Mouse (Mus musculus) hindbrain, embryonic 14.5 days (tissue): ENCODE results near the gene Fcrl6. TPM values are rescaled to one million over a fixed set of nuclear protein-coding genes. Genes with fewer than 3 reads are reported as not detected.

Source experiments
- ATAC-seq: fragments of 200-750 bp; cut with Nextera tagmentation; 2 replicates; pipeline ENCODE4 v1.8.0; 2017; ENCODE audit warnings: moderate number of reproducible peaks, mild to moderate bottlenecking, moderate TSS enrichment, moderate library complexity; ENCODE audit not compliant: low FRiP score
- DNase-seq: peaks from one replicate; pipeline ENCODE4 v3.0.0-alpha.2; 2015; ENCODE audit warnings: low spot score
- H3K27ac ChIP-seq: fragments of 300-500 bp; sonication (generic); 2 replicates; pipeline ENCODE4 v1.5.1; 2014; ENCODE audit warnings: mild to moderate bottlenecking, moderate library complexity
- H3K27me3 ChIP-seq: fragments of 300-500 bp; sonication (generic); 2 replicates; pipeline ENCODE4 v1.6.1; 2014; ENCODE audit warnings: mild to moderate bottlenecking, low read length, mixed read lengths; ENCODE audit not compliant: control insufficient read depth, insufficient read depth
- H3K36me3 ChIP-seq: fragments of 300-500 bp; sonication (generic); replicated peaks from 2 replicates; pipeline ENCODE4 v1.6.1; 2014; ENCODE audit not compliant: control insufficient read depth, insufficient read depth
- H3K4me1 ChIP-seq: fragments of 300-500 bp; sonication (generic); replicated peaks from 2 replicates; pipeline ENCODE4 v1.6.1; 2014; ENCODE audit warnings: antibody characterized with exemption, low read length, mixed read lengths; ENCODE audit not compliant: control insufficient read depth, insufficient read depth
- H3K4me2 ChIP-seq: fragments of 300-500 bp; sonication (generic); replicated peaks from 2 replicates; pipeline ENCODE4 v1.6.1; 2014; ENCODE audit warnings: mild to moderate bottlenecking, moderate library complexity
- H3K4me3 ChIP-seq: fragments of 300-500 bp; sonication (generic); replicated peaks from 2 replicates; pipeline ENCODE4 v1.5.1; 2014; ENCODE audit warnings: mild to moderate bottlenecking, low read length
- H3K9ac ChIP-seq: fragments of 300-500 bp; sonication (generic); 2 replicates; pipeline ENCODE4 v1.6.1; 2014
- H3K9me3 ChIP-seq: fragments of 300-500 bp; sonication (generic); 2 replicates; pipeline ENCODE4 v1.6.1; 2016; ENCODE audit warnings: low read length; ENCODE audit not compliant: control insufficient read depth
- WGBS: fragments of 180-500 bp; shearing (Covaris S2); extraction: QIAGEN DNeasy Blood & Tissue Kit; methylation state at CpG from one replicate; pipeline ENCODE4 v1.1.7; 2014; 5-methylcytosine and 5-hydroxymethylcytosine counted together
- polyA plus RNA-seq: library from polyadenylated mRNA; unstranded; fragments of >200 nt; fragmentation: Nextera tagmentation; extraction: Ambion mirVana; gene quantifications from 2 replicates; pipeline ENCODE4 v1.2.1, GENCODE M21; 2014

The Fcrl6 gene
- polyA plus RNA-seq, 1 experiment from 2014 or later, result 0.19 TPM

- H3K4me3 ChIP-seq, result no peak overlapping the region
- no peaks in the 10 kb centered on the region for H3K9me3 ChIP-seq
- no peak overlapping the region for H3K9ac ChIP-seq
- no peak overlapping the region for H3K27ac ChIP-seq
- no peaks in the 10 kb centered on the region for H3K27me3 ChIP-seq
- no peak overlapping the region for H3K4me2 ChIP-seq
- no peak for ATAC-seq
- no peak for DNase-seq
- no peaks in the 10 kb centered on the region for H3K4me1 ChIP-seq
- H3K36me3 ChIP-seq, result no peaks in the 10 kb centered on the region
- 92% methylated on average over 2 of the region's 2 CpGs for WGBS
Measured at GRCm38 (mm10) chr1:172634136-172634535, 31.8 kb upstream of the Fcrl6 start.

GRCm38 (mm10) chr1:172632451-172633326, 30.3 kb upstream of the Fcrl6 start, which contains the start of gene Dusp23:
Gene Dusp23 (minus strand): TSS chr1:172632962.
- DNase-seq, result peak; percentile 92
- Histone ChIP-seq H3K36me3 (no peaks in the 10 kb centered on the region), H3K27ac (peak within 1 kb of the TSS; percentile 77), H3K4me3 (peak within 1 kb of the TSS; percentile 68), H3K27me3 (no peaks in the 10 kb centered on the region), H3K9ac (peak within 1 kb of the TSS; percentile 74), H3K4me1 (no peaks in the 10 kb centered on the region), H3K9me3 (no peaks in the 10 kb centered on the region), H3K4me2 (peak within 1 kb of the TSS; percentile 81)
- WGBS, result under 1% methylated on average over 53 of the region's 53 CpGs
- ATAC-seq, result peak; percentile 99

GRCm38 (mm10) chr1:172631721-172632120, 29.4 kb upstream of the Fcrl6 start:
- DNase-seq, result no peak
- Histone ChIP-seq H3K4me3 (no peak overlapping the region), H3K4me2 (peak overlapping the region; percentile 81; the same call in 1 of the 2 replicates), H3K4me1 (no peaks in the 10 kb centered on the region), H3K9ac (no peak overlapping the region), H3K27ac (no peak overlapping the region), H3K27me3 (no peaks in the 10 kb centered on the region), H3K36me3 (no peaks in the 10 kb centered on the region), H3K9me3 (no peaks in the 10 kb centered on the region)
- WGBS, result 83% methylated on average over 5 of the region's 5 CpGs
- ATAC-seq, result no peak

GRCm38 (mm10) chr1:172629831-172630230, 27.5 kb upstream of the Fcrl6 start:
- DNase-seq (no peak), ATAC-seq (no peak)
- WGBS, result 73% methylated on average over 7 of the region's 7 CpGs
- Histone ChIP-seq H3K4me3 (no peak overlapping the region), H3K4me1 (no peaks in the 10 kb centered on the region), H3K4me2 (no peak overlapping the region), H3K27me3 (no peaks in the 10 kb centered on the region), H3K9ac (0 out of 2 replicates have a peak overlapping the region, but pooled peaks have one; percentile 6), H3K36me3 (no peaks in the 10 kb centered on the region), H3K27ac (no peak overlapping the region), H3K9me3 (no peaks in the 10 kb centered on the region)

- Histone ChIP-seq H3K9ac (no peak overlapping the region), H3K36me3 (no peaks in the 10 kb centered on the region), H3K4me2 (no peak overlapping the region), H3K27me3 (no peaks in the 10 kb centered on the region), H3K27ac (no peak overlapping the region), H3K4me1 (no peaks in the 10 kb centered on the region), H3K4me3 (no peak overlapping the region), H3K9me3 (no peaks in the 10 kb centered on the region)
- ATAC-seq, result no peak
- no peak for DNase-seq
- 95% methylated on average over 3 of the region's 3 CpGs for WGBS
Measured at GRCm38 (mm10) chr1:172626306-172626705, 24.0 kb upstream of the Fcrl6 start.

GRCm38 (mm10) chr1:172624081-172624480, 21.7 kb upstream of the Fcrl6 start:
- no peaks in the 10 kb centered on the region for H3K4me1 ChIP-seq
- WGBS, result 82% methylated on average over 3 of the region's 3 CpGs
- H3K9ac ChIP-seq, result no peak overlapping the region
- H3K27ac ChIP-seq, result no peak overlapping the region
- no peak for ATAC-seq
- no peak overlapping the region for H3K4me3 ChIP-seq
- H3K9me3 ChIP-seq, result no peaks in the 10 kb centered on the region
- no peaks in the 10 kb centered on the region for H3K36me3 ChIP-seq
- H3K27me3 ChIP-seq, result no peaks in the 10 kb centered on the region
- no peak overlapping the region for H3K4me2 ChIP-seq
- no peak for DNase-seq

- Histone ChIP-seq H3K4me1 (no peaks in the 10 kb centered on the region), H3K9me3 (no peaks in the 10 kb centered on the region), H3K9ac (no peak overlapping the region), H3K27ac (no peak overlapping the region), H3K4me2 (no peak overlapping the region), H3K4me3 (no peak overlapping the region), H3K27me3 (no peaks in the 10 kb centered on the region), H3K36me3 (no peaks in the 10 kb centered on the region)
- ATAC-seq, result no peak
- WGBS, result 81% methylated on average over 5 of the region's 5 CpGs
- DNase-seq, result no peak
Measured at GRCm38 (mm10) chr1:172623599-172623998, 21.2 kb upstream of the Fcrl6 start.

GRCm38 (mm10) chr1:172619235-172619634, 16.9 kb upstream of the Fcrl6 start:
- Histone ChIP-seq H3K27me3 (no peaks in the 10 kb centered on the region), H3K9me3 (no peaks in the 10 kb centered on the region), H3K27ac (no peak overlapping the region), H3K9ac (no peak overlapping the region), H3K4me1 (peaks cover 13% of the 10 kb centered on the region), H3K4me2 (no peak overlapping the region), H3K36me3 (no peaks in the 10 kb centered on the region), H3K4me3 (no peak overlapping the region)
- DNase-seq (peak; percentile 55), ATAC-seq (no peak)
- 19% methylated on average over 7 of the region's 7 CpGs for WGBS

GRCm38 (mm10) chr1:172618141-172618540, 15.8 kb upstream of the Fcrl6 start:
- H3K9ac ChIP-seq, result no peak overlapping the region
- H3K36me3 ChIP-seq, result no peaks in the 10 kb centered on the region
- no peaks in the 10 kb centered on the region for H3K27me3 ChIP-seq
- DNase-seq, result no peak
- no peak overlapping the region for H3K4me3 ChIP-seq
- no peak overlapping the region for H3K27ac ChIP-seq
- peaks cover 13% of the 10 kb centered on the region for H3K4me1 ChIP-seq
- H3K4me2 ChIP-seq, result no peak overlapping the region; the same call in 1 of the 2 replicates
- ATAC-seq, result no peak
- 82% methylated on average over 4 of the region's 4 CpGs for WGBS
- H3K9me3 ChIP-seq, result no peaks in the 10 kb centered on the region
